Mouse (Mus musculus): ENCODE measurements around the gene Gmeb2.

GRCm38 (mm10) chr2:181326098-181326497 is 38.3 kb upstream of the Gmeb2 start:
- TF ChIP-seq CTCF (IDR thresholded peaks at IDR 0.05; ENCODE audit: control insufficient read depth, insufficient read depth, low read length) (no peak), POLR2A (IDR thresholded peaks at IDR 0.05; ENCODE audit: borderline replicate concordance, control insufficient read depth, low read depth, low read length) (no peak)
